Mouse (Mus musculus): ENCODE data around the gene Vmn1r3. TPM values are rescaled to one million over a fixed set of nuclear protein-coding genes. Genes with fewer than 3 reads are reported as not detected.
"Not testable (repeated sequence)": the region's sequence is repeated elsewhere in the genome, so short reads cannot be mapped to it uniquely, and the experiment has no call there.

The Vmn1r3 gene
- polyA plus RNA-seq, 1 experiment from 2014 or later: not detected

GRCm38 (mm10) chr4:3223483-3224209 is 38.5 kb upstream of the Vmn1r3 start:
- H3K4me2 ChIP-seq (ENCODE audit: low read depth, low read length); H3K4me3 ChIP-seq (ENCODE audit: low read depth, low read length); H3K27me3 ChIP-seq (replicated peaks; ENCODE audit: control insufficient read depth, insufficient read depth, low read length); H3K27ac ChIP-seq (replicated peaks; ENCODE audit: low read depth, low read length); H3K9ac ChIP-seq (ENCODE audit: low read depth, low read length); H3K4me1 ChIP-seq (ENCODE audit: control insufficient read depth, insufficient read depth, low read length); DNase-seq (ENCODE audit: low spot score); H3K36me3 ChIP-seq (ENCODE audit: control insufficient read depth, insufficient read depth, low read length); ATAC-seq (ENCODE audit: low read depth): not testable (repeated sequence)
- H3K9me3 ChIP-seq (ENCODE audit: control insufficient read depth, low read length): peaks cover 30% of the 10 kb centered on the region
- WGBS: 72% methylated on average over 5 of the region's 9 CpGs

GRCm38 (mm10) chr4:3216382-3216781 is 31.2 kb upstream of the Vmn1r3 start:
- not testable (repeated sequence) for H3K4me3 ChIP-seq (ENCODE audit: low read depth, low read length); H3K27me3 ChIP-seq (replicated peaks; ENCODE audit: control insufficient read depth, insufficient read depth, low read length); H3K36me3 ChIP-seq (ENCODE audit: control insufficient read depth, insufficient read depth, low read length); H3K9ac ChIP-seq (ENCODE audit: low read depth, low read length); ATAC-seq (ENCODE audit: low read depth); H3K9me3 ChIP-seq (ENCODE audit: control insufficient read depth, low read length); H3K4me1 ChIP-seq (ENCODE audit: control insufficient read depth, insufficient read depth, low read length); H3K27ac ChIP-seq (replicated peaks; ENCODE audit: low read depth, low read length); DNase-seq (ENCODE audit: low spot score); H3K4me2 ChIP-seq (ENCODE audit: low read depth, low read length)
- 67% methylated on average over 2 of the region's 2 CpGs for WGBS

GRCm38 (mm10) chr4:3213349-3213748 is 28.2 kb upstream of the Vmn1r3 start:
- not testable (repeated sequence) for H3K4me3 ChIP-seq (ENCODE audit: low read depth, low read length); H3K27me3 ChIP-seq (replicated peaks; ENCODE audit: control insufficient read depth, insufficient read depth, low read length); DNase-seq (ENCODE audit: low spot score); H3K36me3 ChIP-seq (ENCODE audit: control insufficient read depth, insufficient read depth, low read length); H3K27ac ChIP-seq (replicated peaks; ENCODE audit: low read depth, low read length); H3K4me1 ChIP-seq (ENCODE audit: control insufficient read depth, insufficient read depth, low read length); H3K9ac ChIP-seq (ENCODE audit: low read depth, low read length); ATAC-seq (ENCODE audit: low read depth); H3K9me3 ChIP-seq (ENCODE audit: control insufficient read depth, low read length); H3K4me2 ChIP-seq (ENCODE audit: low read depth, low read length)
- 69% methylated on average over 3 of the region's 4 CpGs for WGBS

- not testable (repeated sequence) for ATAC-seq (ENCODE audit: low read depth); H3K9ac ChIP-seq (ENCODE audit: low read depth, low read length); H3K4me3 ChIP-seq (ENCODE audit: low read depth, low read length); DNase-seq (ENCODE audit: low spot score); H3K27ac ChIP-seq (replicated peaks; ENCODE audit: low read depth, low read length); H3K36me3 ChIP-seq (ENCODE audit: control insufficient read depth, insufficient read depth, low read length); H3K27me3 ChIP-seq (replicated peaks; ENCODE audit: control insufficient read depth, insufficient read depth, low read length); H3K4me1 ChIP-seq (ENCODE audit: control insufficient read depth, insufficient read depth, low read length); H3K4me2 ChIP-seq (ENCODE audit: low read depth, low read length); H3K9me3 ChIP-seq (ENCODE audit: control insufficient read depth, low read length)
- no CpG with 5 or more reads among the region's 1 CpGs for WGBS
Measured at GRCm38 (mm10) chr4:3209643-3210217, 24.6 kb upstream of the Vmn1r3 start.

GRCm38 (mm10) chr4:3176746-3177490 is 8.2 kb downstream of the Vmn1r3 start:
- not testable (repeated sequence) for H3K4me3 ChIP-seq (ENCODE audit: low read depth, low read length); H3K36me3 ChIP-seq (ENCODE audit: control insufficient read depth, insufficient read depth, low read length); H3K4me1 ChIP-seq (ENCODE audit: control insufficient read depth, insufficient read depth, low read length); H3K27me3 ChIP-seq (replicated peaks; ENCODE audit: control insufficient read depth, insufficient read depth, low read length); H3K4me2 ChIP-seq (ENCODE audit: low read depth, low read length); DNase-seq (ENCODE audit: low spot score); H3K9ac ChIP-seq (ENCODE audit: low read depth, low read length); ATAC-seq (ENCODE audit: low read depth); H3K27ac ChIP-seq (replicated peaks; ENCODE audit: low read depth, low read length)
- 90% methylated on average over 10 of the region's 10 CpGs for WGBS
- peaks cover 55% of the 10 kb centered on the region for H3K9me3 ChIP-seq (ENCODE audit: control insufficient read depth, low read length)

- H3K4me2 ChIP-seq (ENCODE audit: low read depth, low read length); H3K4me1 ChIP-seq (ENCODE audit: control insufficient read depth, insufficient read depth, low read length); ATAC-seq (ENCODE audit: low read depth); DNase-seq (ENCODE audit: low spot score); H3K27ac ChIP-seq (replicated peaks; ENCODE audit: low read depth, low read length); H3K36me3 ChIP-seq (ENCODE audit: control insufficient read depth, insufficient read depth, low read length); H3K4me3 ChIP-seq (ENCODE audit: low read depth, low read length); H3K27me3 ChIP-seq (replicated peaks; ENCODE audit: control insufficient read depth, insufficient read depth, low read length); H3K9ac ChIP-seq (ENCODE audit: low read depth, low read length): not testable (repeated sequence)
- peaks cover 52% of the 10 kb centered on the region for H3K9me3 ChIP-seq (ENCODE audit: control insufficient read depth, low read length)
- WGBS: 90% methylated on average over 6 of the region's 6 CpGs
Measured at GRCm38 (mm10) chr4:3176195-3176594, 9.0 kb downstream of the Vmn1r3 start.

GRCm38 (mm10) chr4:3175756-3176155 is 9.4 kb downstream of the Vmn1r3 start:
- 97% methylated on average over 5 of the region's 8 CpGs for WGBS
- not testable (repeated sequence) for DNase-seq (ENCODE audit: low spot score); H3K27ac ChIP-seq (replicated peaks; ENCODE audit: low read depth, low read length); H3K4me3 ChIP-seq (ENCODE audit: low read depth, low read length); H3K27me3 ChIP-seq (replicated peaks; ENCODE audit: control insufficient read depth, insufficient read depth, low read length); H3K4me1 ChIP-seq (ENCODE audit: control insufficient read depth, insufficient read depth, low read length); H3K4me2 ChIP-seq (ENCODE audit: low read depth, low read length); H3K9ac ChIP-seq (ENCODE audit: low read depth, low read length); H3K36me3 ChIP-seq (ENCODE audit: control insufficient read depth, insufficient read depth, low read length); ATAC-seq (ENCODE audit: low read depth)
- peaks cover 48% of the 10 kb centered on the region for H3K9me3 ChIP-seq (ENCODE audit: control insufficient read depth, low read length)

GRCm38 (mm10) chr4:3174586-3174985 is 10.6 kb downstream of the Vmn1r3 start:
- 82% methylated on average over 4 of the region's 4 CpGs for WGBS

More at GRCm38 (mm10) chr4:3174586-3174985, 10.6 kb downstream of the Vmn1r3 start:
- H3K4me1 ChIP-seq (ENCODE audit: control insufficient read depth, insufficient read depth, low read length); H3K27me3 ChIP-seq (replicated peaks; ENCODE audit: control insufficient read depth, insufficient read depth, low read length); H3K36me3 ChIP-seq (ENCODE audit: control insufficient read depth, insufficient read depth, low read length); ATAC-seq (ENCODE audit: low read depth); H3K27ac ChIP-seq (replicated peaks; ENCODE audit: low read depth, low read length); DNase-seq (ENCODE audit: low spot score); H3K4me2 ChIP-seq (ENCODE audit: low read depth, low read length); H3K9ac ChIP-seq (ENCODE audit: low read depth, low read length); H3K4me3 ChIP-seq (ENCODE audit: low read depth, low read length): not testable (repeated sequence)
- H3K9me3 ChIP-seq (ENCODE audit: control insufficient read depth, low read length): peaks cover 36% of the 10 kb centered on the region
